Mouse (Mus musculus) thymus, postnatal 4 days (tissue): ENCODE measurements around the gene Kctd21.

Experiments
- DNase-seq: peaks from one replicate; pipeline ENCODE4 v3.0.0; 2021

Kctd21 gene

DNA sequence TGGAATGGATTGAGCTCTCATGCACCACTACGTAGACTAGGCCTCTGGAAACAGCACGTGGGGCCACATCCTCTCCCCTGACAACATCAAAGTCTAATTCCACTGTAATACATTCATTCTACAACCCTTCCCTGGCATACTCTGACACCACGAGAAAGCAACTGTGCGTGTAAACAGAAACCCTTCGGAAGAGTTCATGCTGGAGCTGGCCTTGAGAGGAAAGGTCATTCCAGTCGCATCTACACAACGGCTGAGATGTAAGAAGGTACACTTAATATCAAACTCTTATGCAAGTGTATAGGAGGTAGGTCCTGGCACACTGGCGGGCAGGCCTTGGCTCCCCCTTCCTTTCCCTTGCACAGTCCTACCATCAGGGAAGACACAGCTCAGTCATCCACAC lies 7.8 kb upstream of the Kctd21 start:
- no peak for DNase-seq

DNA sequence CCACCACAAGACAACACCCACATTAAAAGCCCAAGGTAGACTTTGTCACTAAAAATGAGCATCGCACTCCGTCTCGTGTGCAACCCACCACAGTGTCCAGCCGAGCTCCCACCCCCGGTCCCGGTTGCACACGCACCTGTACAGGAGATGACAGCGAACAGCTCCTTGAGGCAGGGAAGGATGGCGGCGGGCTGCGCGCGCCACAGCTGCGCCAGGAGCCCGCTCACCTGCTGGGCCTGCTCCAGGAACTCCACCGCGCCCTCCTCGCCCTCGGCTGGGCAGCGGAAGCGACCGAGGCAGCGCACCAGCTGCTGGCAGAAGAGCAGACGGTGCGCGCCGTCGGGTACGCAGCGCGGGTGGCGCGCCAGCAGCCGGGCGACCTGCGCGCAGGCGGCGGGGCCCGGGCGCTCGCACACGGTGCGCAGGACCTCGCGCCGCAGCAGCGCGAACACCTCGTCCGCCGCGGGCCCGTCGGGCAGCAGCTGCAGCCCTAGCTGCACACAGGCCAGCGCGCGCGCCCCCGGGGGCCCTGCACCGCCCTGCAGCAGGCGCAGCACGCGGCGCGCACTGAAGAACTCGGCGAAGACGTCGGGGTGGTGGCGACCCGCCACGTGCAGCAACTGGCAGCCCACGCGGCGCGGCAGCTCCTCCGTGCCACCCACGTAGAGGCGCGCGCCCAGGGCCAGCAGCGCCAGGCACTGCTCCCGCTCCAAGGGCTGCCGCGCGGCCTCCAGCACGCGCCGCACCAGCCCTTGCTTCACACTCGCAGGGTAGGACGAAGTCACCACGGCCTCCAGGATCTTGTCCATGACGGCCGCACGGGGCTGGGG lies 6.8 kb upstream of the Kctd21 start:
- peak; percentile 32 for DNase-seq

DNA sequence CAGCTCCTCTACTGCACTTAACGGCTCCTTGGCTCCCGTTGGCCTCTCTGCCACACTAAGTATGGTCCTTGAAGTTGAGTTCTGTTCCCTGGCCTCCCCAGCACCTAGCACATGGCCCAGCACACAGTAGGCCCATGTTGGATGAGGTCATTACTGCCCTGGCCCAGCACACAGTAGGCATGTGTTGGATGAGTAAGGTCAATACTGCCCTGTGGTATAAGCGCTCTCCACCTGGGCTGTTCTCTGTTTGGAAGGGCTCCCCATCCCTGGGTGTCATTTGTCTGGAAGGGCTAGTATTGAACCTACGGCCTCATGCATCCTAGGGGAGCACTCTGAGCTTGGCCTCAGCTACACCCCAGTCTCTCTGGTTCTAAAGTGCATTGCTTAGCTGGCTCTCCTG lies 4.8 kb upstream of the Kctd21 start:
- no peak for DNase-seq

DNA sequence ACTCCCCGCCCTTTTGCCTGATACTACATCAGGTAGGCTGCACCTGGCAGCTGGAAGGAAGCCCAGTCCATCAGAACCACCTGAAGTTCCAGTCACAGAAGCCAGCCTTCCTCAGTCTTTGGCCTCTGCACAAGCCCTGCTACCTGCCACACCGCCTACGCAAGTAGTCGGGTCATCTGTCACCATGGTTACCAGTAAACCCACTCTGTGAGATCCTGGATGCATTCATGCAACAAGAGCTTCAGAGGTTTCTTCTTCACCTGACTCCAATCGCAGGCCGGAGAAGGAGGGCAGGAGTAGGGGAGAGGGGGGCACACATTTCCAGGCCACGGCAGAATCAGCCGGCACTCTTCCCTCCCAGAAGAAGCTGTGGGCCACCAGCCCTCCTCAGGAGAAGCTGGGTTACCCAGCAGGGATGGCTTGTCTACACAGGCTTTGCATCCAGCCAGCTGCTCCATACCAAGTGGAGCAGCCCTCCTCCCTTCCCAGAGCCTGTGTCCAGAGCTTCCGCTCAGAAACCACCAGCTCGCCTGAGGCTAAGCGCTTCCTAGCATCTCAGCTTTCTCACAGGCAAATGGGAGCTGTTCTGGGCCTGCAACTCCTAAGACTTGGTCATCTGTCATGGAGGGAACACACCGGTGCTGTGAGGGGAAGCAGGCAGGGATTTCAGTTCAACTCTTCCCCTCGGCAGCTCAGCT lies 3.1 kb upstream of the Kctd21 start:
- no peak for DNase-seq

DNA sequence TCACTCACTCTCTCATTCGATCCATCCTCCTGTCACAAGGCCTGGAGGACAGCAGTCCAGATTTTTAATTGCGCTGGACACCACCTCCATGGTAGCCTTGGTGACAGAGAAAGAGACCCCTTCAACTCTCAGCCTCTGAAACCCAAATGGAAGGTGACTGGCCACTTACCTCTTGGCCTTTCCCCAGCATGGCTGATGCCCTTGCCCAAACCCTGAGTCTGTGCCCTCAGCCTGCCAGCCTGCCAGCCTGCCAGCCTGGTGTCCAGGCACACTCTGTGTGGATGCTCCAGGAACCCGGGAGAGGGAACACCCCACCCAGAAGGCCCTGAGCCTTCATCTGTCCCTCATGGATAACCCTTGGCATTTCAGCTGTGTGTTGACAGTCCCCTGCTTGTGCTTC lies 2.5 kb upstream of the Kctd21 start:
- no peak for DNase-seq

DNA sequence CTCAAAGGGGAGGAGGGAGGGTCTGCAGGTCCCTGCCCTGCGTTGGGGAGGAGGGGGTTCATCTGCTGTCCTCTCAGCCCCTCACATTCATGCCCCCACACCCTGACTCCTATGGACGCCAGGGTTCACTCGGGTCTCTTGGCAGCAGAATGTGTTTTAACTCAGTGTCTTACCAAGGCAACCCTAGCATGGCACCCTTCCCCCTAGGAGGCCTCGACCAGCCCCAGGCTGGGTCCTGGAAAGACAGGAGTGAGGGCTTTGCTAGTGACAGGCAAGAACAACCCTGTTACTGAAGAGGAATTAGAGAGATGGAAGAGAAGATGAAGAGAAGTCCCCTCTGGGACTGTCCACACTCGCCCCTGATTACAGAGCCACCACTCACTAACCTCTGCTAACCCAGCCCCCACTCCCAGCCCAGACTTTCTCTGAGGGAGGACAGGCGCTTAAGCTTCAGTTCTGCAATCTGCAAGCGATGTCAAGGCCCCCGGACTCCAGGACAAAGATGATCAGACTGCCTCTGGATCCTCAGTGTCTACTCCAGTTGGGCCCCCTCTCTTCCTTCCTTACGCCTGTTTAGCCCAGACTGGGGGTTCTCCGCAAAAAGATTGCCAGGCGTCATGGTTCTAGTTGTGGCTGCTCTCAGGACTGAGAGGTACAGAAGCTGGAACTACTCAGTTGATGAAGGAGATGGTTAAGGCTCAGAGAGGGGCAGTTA lies 1.0 kb upstream of the Kctd21 start:
- peak; percentile 34 for DNase-seq

DNA sequence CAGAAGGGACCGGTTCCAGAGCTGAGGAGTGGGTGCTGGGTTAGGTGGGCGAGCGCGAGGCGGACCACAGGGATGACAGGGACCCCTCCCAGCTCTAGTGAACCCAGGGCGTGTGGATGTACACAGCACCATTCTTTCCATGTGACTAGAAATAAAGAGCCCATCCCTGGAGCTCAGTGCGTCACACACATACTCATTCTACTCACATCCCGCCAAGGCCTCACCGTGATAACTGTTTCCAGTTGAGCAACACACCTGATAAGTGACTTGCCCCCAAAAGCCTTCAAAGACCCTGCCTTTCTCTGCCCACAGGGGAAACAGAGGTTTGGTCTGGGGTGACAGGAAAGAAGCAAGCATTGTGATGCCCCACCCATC lies 527 bp downstream of the Kctd21 start:
- DNase-seq: no peak

DNA sequence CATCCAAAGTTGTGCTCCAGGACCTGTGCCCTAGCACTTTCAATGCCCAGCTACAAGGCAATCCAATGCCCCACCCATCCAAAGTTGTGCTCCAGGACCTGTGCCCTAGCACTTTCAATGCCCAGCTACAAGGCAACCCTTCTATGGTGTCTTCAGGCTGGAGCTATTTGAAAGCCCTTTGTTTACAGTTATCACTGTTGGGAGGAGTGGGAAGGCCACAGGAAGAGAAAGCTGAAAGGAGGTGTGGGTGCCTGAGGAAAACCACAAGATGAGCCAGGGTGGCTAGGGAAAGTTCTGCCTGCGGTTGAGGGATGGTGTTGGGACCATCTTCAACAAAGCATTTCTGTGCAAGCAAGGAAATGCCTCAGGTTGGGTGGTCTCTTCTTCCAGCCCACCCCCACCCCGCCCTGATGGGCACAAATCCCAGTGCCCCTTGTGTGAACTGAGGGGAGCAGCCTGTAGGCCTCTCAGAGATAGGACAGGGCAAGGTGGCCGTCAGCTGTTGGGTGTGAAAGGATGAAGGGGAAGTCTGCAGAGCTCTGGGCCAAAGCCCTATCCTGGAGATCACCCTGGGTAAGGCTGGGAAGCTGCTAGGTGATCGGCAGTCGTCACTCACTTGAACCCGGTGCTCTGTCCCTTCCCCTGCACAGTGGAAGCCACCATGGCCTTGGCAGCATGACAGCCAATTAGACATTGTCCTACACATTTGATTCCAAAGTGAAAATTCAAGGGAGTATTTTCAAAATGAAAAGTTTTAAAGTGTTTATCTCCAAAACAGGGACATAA lies 1.2 kb downstream of the Kctd21 start:
- DNase-seq: no peak

DNA sequence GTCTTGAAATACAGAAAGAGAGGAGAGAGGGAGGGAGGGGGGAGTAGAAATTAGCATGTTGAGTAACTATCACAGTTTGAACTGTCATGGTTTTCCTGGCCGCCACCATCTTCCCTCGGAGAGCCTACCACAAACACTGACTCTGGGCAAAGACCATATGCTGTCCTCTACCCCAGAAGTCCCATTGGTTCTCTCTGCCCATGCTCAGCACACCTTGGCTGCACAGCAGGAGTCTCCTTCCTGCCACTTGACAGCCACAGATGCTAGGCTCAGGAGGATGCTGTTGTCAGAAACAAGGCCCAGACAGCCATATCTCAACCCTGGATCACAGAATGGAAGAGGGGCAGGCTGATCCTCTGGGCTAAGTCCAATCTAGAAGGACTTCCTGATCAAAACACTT lies 2.3 kb downstream of the Kctd21 start:
- DNase-seq: no peak

DNA sequence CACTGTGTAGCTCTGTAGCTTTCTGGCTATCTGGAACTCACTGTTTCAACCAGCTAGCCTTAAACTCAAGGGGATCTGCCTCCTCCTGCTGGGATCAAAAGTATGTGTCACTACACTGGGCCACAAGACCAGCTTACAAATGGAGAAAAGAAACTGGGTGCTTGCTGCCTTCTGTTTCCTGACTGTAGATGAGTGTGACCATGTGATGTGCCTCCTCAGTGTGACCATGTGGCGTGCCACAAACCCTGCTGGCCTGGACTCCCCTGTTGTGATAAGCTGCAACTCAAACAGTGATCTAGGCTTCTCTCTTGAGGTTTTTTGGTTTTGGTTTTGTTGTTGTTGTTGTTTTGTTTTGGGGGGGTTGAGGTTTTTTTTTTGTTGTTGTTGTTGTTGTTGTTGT lies 4.6 kb downstream of the Kctd21 start:
- DNase-seq: no peak

DNA sequence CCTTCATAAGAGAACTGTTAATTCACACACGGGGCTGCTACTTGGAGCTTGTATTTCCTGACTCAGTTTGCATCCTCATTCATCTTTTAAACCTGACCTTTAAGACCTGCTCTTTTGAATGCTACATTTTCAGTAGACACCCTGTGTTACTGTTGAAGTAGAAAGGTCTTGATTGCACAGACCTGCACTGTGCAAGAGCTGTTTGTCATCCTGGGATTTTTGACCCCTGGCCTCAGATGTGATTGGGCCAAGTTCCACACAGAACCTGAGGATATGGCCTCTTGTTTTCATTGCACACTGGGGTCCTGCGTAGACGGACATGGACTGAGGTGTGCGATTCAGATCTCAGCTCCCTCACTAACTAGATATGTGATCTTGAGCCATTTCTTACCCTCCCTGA lies 6.5 kb downstream of the Kctd21 start:
- no peak for DNase-seq

DNA sequence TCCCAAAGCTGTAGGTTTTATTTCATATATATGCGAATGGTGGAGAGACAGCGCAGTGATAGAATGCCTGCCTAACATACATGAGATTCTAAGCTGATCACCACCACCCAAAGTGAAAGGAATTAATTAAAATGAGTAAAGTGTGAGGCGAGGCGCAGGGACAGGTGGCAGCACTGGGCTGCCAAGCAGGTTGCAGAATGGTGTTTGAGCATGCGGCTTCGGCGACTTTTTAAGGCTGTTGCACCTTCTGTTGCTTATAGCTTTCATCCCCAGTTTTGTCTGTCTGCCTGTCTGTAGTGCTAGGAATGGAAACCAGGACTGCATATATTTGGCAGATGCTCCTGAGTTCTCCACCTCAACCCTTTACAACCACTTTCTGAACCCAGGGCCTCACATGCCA lies 7.5 kb downstream of the Kctd21 start:
- DNase-seq: no peak

DNA sequence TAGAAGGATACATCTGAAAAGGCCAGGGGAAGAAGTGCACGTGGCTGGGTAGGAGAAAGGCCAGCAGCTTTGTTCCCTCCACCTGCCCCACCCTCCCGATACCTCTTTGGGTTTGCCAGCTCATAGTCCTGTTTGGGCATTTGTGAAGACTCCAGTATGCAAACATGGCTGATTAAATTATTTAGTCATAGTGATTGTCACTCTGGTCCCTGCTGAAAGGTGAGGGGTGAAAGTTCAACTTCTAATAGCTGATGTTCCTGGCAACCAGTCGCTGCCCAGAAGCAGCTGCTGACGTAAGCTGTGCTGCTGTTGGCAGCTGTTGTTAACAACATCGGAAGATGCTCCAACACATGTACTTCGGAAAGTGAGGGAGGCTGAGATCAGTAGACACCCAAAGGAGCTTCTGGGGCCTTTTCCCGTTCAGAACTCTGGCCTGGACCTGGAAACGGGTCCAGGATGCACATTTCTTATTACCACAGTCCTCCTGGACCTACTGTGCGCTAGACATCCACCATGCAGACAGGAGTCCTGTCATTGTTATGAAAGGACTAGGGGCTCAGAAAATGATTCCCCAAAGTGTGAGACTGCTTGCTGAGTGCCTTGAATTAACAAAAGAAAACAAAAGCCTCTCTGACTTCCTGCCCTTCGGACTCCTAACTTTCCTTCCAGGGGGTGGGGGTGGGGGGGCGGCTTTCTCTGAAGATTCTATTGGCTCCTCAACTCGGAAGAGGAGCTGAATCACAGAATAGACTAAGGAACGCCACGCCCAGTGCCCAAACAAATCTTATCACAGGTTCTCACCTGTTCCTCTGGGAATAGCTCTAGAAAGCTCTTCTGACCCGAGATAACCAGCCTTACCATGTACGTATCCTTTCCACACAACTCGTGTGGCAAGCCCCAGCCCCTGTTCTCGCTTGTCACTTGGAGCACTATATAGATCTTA lies 9.1 kb downstream of the Kctd21 start:
- no peak for DNase-seq

DNA sequence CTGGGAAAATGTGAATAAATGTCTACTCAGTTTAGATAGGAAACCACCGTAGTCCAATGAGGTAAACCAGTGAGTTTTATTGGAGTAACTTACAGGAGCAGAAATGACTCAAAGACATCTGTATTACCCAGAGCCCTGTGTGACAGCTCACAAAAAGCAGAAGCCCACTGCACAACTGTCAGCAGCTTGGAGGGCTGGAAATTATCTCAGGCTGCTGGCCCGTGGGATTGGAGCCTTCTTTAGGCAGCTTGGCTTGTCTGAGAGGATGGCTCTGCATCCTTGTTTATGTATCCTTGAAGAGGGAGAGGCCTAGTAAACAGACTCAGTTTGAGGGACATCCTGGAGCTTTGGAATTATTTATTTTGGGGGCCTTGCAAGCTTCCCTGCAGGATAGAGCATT lies 10.8 kb downstream of the Kctd21 start:
- DNase-seq: no peak

DNA sequence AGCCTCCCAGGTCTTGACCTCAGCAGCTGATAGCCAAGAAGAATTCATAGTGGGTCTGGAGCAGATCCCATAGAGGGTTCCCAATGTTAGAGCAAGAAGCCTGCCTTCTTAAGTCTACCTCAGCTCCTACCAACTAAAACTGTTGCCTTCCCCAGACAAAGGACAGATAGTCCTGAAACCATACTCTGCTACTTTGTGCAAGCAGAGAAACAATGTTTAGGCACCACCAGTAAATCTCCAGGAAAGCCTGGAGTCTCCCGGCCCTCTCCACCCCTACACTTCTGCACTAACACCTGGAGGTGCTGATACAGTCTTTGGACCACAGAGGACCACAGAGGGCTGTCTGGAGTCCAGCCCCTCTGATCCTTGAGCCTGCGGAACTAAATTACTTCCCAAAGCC lies 12.5 kb downstream of the Kctd21 start:
- DNase-seq: no peak

DNA sequence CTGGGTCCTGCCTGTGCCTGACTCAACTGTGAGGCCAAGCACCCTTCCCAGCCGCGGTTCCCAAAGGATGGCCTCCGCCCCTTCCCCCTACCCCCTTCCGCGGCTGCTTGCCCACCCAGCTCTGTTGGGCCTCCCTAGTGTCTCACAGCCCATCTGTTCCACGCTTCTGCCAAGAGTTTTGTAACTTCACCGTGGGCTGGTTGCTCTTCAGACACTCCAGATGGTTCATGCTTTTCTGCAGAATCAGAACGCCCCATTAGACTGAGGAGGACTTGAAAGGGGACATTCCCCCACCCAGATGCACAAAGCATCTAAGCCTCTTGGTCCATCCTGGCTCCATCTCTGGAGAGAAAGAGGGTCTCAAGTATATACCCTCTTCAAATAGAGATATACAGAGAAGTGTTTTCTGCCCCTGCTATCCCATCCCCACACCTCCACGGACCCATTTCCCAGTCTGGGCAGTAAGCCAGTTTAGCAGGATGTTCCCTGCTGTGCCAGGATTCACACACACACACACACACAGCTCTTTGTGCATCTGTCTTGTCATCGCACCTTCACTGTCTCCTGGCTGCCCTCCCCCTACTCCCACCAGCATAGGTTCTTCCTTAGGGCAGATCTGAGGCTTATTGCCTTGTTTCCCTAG lies 13.2 kb downstream of the Kctd21 start:
- peak; percentile 1 for DNase-seq

DNA sequence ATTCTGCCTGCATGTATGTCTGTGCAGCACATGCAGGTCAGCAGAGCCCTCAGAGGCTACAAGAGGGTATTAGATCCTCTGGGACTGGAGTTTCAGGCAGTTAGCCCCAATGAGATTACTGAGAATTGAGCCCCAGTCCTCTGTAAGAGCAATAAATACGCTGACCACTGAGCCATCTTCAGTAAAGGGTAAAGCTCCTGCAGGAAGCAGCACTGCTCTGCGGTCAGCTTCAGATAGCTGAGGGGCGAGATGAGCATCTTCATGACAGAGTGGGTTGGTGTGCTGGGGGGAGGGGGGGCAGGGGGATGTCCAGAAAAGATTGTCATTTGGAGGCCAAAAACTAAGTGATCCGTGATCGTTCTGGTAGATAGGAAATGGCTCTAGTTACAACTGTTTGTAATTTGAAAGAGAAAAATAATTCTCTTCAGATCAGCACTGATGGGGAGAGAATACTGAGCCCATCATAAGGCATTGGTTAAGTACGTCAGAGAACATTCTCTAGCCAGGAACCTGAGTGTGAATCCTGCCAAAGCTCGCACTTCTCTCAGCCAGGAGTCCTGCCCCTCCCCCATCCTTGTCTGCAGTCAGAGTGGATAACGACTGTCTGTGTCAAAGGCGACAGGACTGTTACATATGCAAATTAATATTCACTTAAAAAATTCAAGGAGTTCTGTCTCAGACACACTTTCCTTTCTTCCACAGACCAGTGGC lies 14.1 kb downstream of the Kctd21 start:
- DNase-seq: peak; percentile 1

DNA sequence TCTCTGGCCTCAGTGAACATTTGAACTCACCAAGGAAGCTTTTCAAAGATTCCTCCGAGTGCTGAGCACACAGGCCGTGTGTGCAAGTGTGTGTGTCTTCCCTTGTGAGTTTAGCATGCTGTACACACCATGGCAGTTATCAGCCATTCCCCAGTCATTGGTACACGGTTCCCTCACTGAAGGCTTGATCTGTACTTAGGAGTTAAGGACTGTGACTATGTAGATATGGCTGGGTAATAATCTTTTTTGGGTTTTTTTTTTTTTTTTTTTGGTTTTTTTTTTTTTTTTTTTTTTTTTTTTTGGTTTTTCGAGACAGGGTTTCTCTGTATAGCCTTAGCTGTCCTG lies 14.7 kb downstream of the Kctd21 start:
- DNase-seq: peak; percentile 2

DNA sequence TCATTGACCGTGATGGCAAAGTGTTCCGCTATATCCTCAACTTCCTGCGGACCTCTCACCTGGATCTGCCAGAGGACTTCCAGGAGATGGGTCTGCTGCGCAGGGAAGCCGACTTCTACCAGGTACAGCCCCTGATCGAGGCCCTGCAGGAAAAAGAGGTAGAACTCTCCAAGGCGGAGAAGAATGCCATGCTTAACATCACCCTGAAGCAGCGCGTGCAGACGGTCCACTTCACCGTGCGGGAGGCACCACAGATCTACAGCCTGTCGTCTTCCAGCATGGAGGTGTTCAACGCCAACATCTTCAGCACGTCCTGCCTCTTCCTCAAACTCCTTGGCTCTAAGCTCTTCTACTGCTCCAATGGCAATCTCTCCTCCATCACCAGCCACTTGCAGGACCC lies 15.3 kb downstream of the Kctd21 start:
- no peak for DNase-seq

DNA sequence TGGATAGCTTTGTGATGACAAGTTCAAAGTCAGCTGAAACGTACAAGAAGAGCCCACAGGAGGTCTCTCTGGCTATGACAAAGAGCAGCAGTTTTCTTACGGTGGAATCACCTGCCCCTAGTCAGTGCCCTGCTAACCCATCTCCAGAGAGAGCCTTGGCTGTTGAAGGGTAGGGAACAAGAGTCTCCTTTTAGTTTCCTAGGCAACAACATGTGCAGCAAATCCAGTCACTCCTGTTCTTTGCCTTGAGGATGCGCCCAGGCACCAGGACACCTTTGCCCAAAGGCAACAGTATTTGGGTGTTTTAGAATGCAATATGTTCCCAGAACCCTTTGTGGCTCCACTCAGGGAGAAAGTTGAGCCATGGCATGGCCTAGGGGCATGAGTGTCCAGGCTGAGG lies 16.2 kb downstream of the Kctd21 start:
- DNase-seq: no peak

DNA sequence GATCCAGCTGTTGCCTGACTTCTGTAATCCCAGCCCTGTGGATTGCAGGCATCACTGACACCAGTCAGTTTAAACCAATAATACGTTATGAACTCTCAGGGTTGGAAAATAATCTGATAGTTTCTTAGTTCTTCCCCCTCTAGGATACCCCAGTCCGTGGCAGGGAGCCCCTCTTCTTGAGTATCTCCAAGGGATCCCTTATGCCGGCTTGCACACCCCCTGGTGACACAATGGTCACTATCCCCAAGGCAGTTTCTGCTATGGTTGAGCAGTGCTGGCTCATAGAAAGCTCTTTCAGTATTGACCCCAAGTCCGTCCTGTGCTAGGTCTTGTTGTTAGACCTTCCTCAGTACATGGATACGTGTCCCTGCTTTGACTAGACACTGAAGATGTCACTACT lies 16.7 kb downstream of the Kctd21 start:
- no peak for DNase-seq
